Mouse (Mus musculus) liver, postnatal 0 days (tissue): ENCODE results near the gene Tcf3.

ENCODE experiments used
- CTCF ChIP-seq: sonication (generic); IDR thresholded peaks from 2 replicates; pipeline ENCODE4 v1.5.1; 2016; ENCODE audit warnings: antibody characterized with exemption, low read depth
- EP300 ChIP-seq: IDR thresholded peaks from 2 replicates; pipeline ENCODE4 v1.6.1; 2016; ENCODE audit warnings: antibody characterized with exemption, low read depth, mild to moderate bottlenecking

- TF ChIP-seq CTCF (no peak), EP300 (no peak)
Observed at GRCm38 (mm10) chr10:80415566-80415965, 17.9 kb downstream of the Tcf3 start.
